Mouse (Mus musculus): ENCODE data around the gene Rorb.

The Rorb gene

DNA sequence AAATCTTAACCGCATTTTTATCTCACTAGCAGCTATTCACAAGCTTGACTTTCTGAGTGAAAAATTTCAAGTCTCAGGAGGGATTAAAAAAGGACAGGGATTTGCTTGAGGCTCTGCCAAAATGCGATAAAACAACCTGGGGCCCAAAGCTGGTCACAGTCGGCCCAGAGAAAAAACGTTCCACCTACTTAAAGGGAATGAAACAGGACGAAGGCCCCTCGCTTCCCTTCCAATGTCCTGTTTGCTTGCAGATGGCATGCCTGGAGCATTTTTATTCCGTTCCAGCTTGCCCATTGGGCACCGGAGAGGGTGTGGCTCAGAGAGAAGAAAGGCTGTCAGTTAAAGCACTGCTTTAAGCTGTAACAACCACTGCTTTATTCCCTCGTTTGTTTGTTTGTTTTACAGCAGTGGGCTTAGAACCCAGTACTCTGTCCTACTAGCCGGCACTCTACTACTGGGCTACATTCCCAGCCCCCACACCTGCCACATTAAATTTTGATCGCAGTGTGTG lies 221.8 kb downstream of the Rorb start:
- DNase-seq (ENCODE audit: low read depth in 1 of 2, low spot score in 2 of 2): no peak

GRCm38 (mm10) chr19:18888491-18889116 lies 222.4 kb downstream of the Rorb start:
- no peak for DNase-seq (ENCODE audit: low read depth in 1 of 2, low spot score in 2 of 2)

DNA sequence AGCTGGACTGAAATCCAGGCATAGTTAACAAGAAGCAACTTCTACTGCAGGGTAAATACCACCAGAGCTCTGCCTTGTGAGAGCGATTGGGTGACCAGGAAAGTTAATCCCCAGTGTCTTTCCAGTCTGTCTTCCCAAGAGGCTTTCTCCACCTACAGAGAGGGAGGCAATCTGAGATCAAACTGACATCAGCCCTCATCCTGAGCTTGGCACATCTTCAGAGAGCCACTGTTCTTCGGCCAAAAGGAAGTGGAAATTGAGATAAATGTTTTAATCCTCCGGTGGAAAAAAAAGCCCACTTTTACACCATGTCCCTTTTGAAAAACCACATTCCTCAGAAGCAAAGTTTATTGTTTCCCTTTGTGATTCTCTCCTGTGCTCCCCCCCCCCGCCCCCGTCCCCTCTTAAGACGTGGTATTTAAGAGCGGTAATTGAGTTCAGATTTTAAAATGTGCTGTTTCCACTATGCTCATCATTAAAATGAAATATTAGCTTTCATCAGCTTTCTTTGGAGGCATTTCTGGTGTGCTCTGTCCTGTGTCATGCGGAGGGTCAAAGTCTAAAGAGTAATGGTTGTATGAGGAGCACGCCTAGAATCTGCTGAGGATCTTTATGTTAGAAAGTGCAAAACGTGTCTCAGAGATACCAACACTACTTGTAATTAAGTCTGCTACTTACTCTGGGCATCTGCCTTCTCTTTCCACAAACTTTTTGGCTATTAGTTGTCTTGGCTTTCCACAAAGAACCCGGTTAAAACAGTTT lies 223.2 kb downstream of the Rorb start:
- DNase-seq (ENCODE audit: low read depth in 1 of 2, low spot score in 2 of 2): no peak

DNA sequence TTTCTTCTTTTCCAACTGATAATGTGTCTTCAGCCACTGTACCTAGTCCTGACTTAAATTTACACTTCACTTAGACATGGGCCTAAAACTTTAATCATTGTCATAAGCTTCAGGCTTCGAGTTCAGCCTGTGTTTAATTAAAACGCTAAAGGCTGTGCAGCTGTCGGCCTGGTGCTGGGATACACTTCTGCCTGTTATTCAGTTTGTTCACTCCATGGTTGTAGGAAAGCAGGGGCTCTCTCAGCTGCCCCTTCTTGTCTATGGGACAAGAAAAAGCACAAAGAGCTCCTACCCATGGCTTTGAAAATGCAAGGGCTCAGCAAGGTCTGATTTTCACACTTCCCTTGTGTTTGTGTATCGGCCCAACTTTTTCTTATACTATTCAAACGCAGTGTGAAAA lies 229.8 kb downstream of the Rorb start:
- DNase-seq (ENCODE audit: low read depth in 1 of 2, low spot score in 2 of 2): no peak
